Mouse (Mus musculus): ENCODE measurements around the gene Scarf1. TPM values are rescaled to one million over a fixed set of nuclear protein-coding genes. Genes with fewer than 3 reads are reported as not detected.
A peak's percentile ranks its signal among the peaks of the same experiment; 100 is the strongest.

Scarf1 gene
- total RNA-seq (2021) = 10 to 100 TPM in 1 of 2 experiments, 1 to 10 TPM in 1; 8.5 to 12.1 TPM

DNA sequence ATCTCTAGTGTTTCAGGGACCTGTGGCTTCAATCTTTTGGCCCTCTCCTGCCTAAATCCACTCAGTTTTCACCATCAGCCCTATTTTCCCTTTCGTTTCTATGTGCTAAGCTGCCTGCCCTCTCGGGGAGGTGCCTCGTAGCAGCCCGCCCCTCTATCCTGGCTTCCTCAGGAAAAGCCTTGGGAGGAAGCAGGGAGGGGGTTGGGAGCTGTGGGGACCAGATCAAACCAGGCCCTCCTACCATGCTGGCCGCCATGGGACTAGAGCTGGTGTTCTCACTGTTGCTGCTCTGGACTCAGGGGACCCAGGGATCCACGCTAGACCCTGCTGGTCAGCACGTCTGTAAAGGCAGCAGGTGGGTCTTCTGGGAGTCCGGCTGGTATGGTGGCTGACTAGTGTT is at the start of gene Scarf1:
Scarf1 (plus strand) TSS at position 205 of the 400 bp plus-strand sequence.
- DNase-seq (ENCODE audit: low spot score) = peak; percentile 74
- intact Hi-C loops (cut with DNase I) = loop anchor here (5.0 kb wide), 2 partner anchors 111 to 166 kb away; partner anchors contain the start of genes Rpa1 and Smyd4

GRCm38 (mm10) chr11:75463624-75464023 is 49.7 kb upstream of the Scarf1 start:
- intact Hi-C loops (cut with DNase I) = loop anchor here (5.0 kb wide), 1 partner anchor 116 kb away; the partner anchor contains the start of genes Rpa1 and Smyd4
- DNase-seq (ENCODE audit: low spot score) = no peak

- intact Hi-C loops (cut with DNase I) = loop anchor here (5.0 kb wide), 1 partner anchor 117 kb away; the partner anchor contains the start of genes Rpa1 and Smyd4
- DNase-seq (ENCODE audit: low spot score) = no peak
Measured at GRCm38 (mm10) chr11:75464417-75464816, 48.9 kb upstream of the Scarf1 start.

GRCm38 (mm10) chr11:75465051-75465450 is 48.3 kb upstream of the Scarf1 start:
- DNase-seq (ENCODE audit: low spot score) = no peak
- intact Hi-C loops (cut with DNase I) = no loop called here

DNA sequence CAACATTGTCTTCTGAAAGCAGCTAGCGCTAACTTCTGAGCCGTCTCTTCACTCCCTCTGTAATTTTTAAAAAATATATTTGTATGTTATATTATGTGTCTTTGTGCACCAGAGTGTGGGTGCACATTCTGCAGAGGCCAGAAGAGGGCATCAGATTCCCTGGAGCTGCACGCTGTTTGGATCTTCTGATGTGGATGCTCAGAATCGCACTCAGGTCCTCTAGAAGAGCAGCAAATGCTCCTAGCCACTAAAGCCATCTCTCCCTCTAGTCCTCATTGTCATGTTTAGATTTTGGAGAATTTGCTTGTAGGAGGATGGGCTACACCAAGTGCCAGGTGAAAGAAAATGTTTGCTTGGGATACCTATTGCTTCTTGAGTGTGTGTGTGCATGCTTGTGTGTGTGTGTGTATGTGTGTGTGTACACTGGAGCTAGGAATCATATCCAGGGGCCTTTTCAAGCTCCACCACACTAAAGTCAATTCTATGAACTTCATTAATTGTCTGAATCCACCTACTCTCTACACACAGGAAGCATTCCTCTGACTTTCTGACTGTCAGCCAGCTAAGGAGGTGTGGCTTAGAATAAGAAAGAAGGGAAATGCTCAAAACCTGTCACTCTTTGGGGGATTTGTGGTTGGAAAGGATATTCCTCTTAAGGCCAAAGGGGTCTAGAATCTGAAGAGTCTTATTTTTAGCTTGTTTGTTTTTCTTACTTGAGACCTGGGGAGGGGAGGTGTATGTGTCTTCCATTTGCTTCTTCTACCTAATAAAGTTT is 46.4 kb upstream of the Scarf1 start:
- no peak for DNase-seq (ENCODE audit: low spot score)

DNA sequence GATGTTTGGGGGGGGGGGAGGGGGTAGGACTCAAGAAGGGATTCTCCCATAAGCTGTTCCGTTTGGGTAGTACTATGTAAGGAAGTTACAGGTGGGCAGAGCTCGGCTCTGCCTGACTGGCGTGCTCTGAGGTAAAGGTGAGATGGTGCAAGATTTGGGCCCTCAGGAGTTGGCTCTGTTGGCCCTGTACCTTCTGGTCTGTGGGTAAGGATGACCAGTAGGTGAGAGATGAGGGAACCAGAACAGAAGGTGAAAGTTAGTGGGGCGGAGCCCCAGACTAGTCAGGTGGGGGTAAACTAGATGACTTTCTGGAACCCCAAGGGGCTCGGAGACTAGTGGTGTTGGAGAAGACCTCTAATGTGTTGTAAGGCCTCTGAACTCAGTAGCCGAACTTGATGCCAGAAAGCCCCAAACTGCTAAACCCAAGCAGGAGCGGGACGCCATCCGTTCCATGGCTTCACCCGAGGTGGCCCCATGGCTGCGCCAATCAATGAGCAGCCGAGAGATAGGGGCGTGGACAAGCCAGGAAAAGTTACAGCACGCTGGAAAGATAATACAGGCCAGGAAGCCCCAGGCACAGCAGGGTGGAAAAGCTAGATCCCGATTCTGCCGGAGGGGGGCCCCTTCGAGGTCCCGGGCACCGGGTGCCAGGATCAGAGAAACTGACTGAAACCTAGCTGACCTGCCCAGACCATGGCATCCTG is 45.7 kb upstream of the Scarf1 start:
- intact Hi-C loops (cut with DNase I) = no loop called here
- peak; percentile 73 for DNase-seq (ENCODE audit: low spot score)

More for the DNA sequence above, 46.4 kb upstream of the Scarf1 start:
- intact Hi-C loops (cut with DNase I) = no loop called here

GRCm38 (mm10) chr11:75468410-75468809 is 44.9 kb upstream of the Scarf1 start:
- intact Hi-C loops (cut with DNase I) = no loop called here
- DNase-seq (ENCODE audit: low spot score) = no peak

- intact Hi-C loops (cut with DNase I) = no loop called here
Measured at GRCm38 (mm10) chr11:75469261-75469660, 44.1 kb upstream of the Scarf1 start.

DNA sequence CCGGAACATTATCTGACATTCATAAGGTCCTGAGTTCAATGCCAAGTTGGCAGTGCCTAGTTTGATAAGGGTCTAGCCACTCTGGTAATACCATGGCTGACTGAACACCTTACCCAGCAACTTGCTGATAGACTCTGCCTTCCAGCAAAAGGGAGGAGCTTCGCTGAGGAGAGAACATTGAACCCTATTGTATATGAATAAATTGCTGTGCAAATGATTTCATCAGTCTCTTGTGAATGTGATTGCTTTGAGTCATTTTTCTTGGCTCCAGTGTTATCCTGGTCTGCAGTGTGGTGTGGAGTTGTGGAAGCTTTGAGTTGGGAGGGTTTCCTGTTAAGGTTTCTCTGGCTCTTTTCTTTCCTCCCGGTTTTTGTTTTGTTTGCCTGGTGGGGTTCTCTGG is 42.7 kb upstream of the Scarf1 start:
- DNase-seq (ENCODE audit: low spot score) = no peak
- intact Hi-C loops (cut with DNase I) = no loop called here

More at GRCm38 (mm10) chr11:75469261-75469660, 44.1 kb upstream of the Scarf1 start:
- DNase-seq (ENCODE audit: low spot score) = no peak

- intact Hi-C loops (cut with DNase I) = no loop called here
- DNase-seq (ENCODE audit: low spot score) = no peak
Measured at GRCm38 (mm10) chr11:75472469-75473081, 40.8 kb upstream of the Scarf1 start.

GRCm38 (mm10) chr11:75473376-75473775 is 40.0 kb upstream of the Scarf1 start:
- intact Hi-C loops (cut with DNase I) = no loop called here
- no peak for DNase-seq (ENCODE audit: low spot score)

DNA sequence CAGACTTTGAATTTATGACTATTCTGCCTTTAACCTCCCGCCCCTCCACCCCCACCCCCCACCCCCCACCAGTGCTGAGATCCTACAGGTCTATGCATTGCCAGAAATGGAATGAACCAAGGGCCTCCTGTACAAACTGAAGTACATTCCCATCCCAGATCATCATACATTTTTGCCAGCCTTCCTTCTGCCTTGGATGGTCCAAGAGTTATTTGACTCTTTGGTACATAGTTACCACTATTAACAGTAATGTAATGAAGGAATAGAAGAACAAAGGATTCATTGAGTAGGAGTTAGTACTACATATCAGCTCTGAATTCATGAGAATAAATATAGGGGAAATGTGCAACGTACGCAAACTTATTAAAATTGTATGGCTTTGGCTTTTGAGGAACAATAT is 27.1 kb upstream of the Scarf1 start:
- no peak for DNase-seq (ENCODE audit: low spot score)
- intact Hi-C loops (cut with DNase I) = loop anchor here (5.0 to 10.0 kb wide), 2 partner anchors 84 to 311 kb away; partner anchors contain the start of gene Ovca2

DNA sequence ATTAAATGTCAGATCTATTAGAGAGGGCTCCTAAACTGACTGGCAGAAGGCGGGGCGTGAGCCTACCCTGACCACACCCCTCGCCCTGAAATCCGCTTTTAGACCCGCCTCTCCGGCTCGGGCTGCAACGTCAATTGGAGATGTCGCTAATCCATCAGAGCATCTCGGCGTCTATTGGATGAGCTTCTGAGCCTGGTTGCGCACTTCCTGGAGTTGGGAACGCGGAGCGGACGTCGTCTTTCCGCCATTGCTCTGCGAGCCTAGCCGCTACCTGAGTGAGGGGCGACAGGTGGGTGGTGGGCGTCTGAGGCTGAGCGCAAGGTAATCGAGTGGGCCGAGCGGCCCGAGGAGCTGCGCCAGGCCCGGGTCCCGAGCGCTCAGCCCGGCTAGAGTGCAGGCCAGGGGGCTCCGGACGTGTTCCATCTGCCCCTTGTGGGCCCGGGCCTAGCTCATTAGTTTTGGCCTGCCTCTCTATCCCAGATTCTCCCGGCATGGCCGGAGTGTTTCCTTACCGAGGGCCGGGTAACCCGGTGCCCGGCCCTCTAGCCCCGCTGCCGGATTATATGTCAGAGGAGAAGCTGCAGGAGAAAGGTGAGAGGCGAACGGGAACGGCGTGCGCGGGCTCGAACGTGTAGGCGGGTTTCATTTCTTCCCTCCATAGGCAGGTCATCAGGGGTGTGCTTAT is 26.6 kb upstream of the Scarf1 start, which contains the start of gene Prpf8:
Prpf8 (plus strand) TSS at position 216 of the 685 bp plus-strand sequence.
- peak; percentile 97 for DNase-seq (ENCODE audit: low spot score)
- intact Hi-C loops (cut with DNase I) = loop anchor here (5.0 to 10.0 kb wide), 2 partner anchors 84 to 312 kb away; partner anchors contain the start of gene Ovca2

- DNase-seq (ENCODE audit: low spot score) = no peak
- intact Hi-C loops (cut with DNase I) = loop anchor here (5.0 to 10.0 kb wide), 2 partner anchors 85 to 313 kb away; partner anchors contain the start of gene Ovca2
Measured at GRCm38 (mm10) chr11:75487496-75487895, 25.8 kb upstream of the Scarf1 start.

DNA sequence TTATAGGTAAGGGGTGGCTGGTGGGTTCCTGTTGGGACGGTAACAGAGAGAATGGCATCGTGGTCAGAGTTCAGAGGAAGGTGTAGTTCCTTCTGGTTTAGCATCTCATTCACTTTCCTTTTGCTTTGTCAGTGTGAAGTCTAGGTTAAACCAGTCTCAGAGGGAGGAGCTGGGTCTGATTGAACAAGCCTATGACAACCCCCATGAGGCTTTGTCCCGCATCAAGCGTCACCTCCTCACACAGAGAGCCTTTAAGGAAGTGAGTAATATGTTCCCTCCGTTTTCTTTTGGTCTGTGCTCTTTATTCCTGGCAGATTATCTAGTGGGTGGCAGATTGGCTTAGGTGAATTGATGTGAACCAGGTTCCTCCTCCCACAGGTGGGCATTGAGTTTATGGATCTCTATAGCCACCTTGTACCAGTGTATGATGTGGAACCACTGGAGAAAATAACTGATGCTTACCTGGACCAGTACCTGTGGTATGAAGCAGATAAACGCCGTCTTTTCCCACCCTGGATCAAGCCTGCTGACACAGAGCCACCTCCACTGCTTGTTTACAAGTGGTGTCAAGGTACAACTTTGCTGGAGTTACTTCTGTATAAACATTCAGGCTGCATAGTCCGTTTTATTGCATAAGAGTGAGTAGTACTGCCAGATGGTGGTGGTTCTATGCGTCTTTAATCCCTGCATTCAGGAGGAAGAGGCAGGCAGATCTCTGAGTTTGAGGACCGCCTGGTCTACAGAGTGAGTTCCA is 18.9 kb upstream of the Scarf1 start:
- intact Hi-C loops (cut with DNase I) = no loop called here
- DNase-seq (ENCODE audit: low spot score) = no peak

DNA sequence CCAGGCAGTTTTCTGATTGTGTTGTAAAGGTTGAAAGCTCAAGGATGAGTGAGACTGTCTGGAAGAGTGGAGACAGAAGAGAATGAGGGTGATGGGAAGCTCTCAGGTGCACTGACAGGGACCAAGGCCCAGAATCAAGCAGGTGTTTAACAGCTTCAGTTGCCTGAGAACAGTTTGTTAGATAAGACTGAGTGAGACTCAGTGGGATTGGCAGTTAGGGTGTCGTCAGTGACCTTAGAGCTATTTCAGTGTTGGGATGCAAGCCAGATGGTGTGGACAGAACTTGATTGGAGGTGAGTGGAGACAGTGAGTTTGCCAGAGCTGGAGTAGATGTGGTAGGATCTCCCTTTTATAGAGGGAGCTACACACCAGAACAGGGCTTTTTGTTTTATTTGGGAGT is 15.2 kb upstream of the Scarf1 start:
- no peak for DNase-seq (ENCODE audit: low spot score)
- intact Hi-C loops (cut with DNase I) = no loop called here

GRCm38 (mm10) chr11:75508162-75508561 is 5.2 kb upstream of the Scarf1 start:
- no peak for DNase-seq (ENCODE audit: low spot score)
- intact Hi-C loops (cut with DNase I) = no loop called here

DNA sequence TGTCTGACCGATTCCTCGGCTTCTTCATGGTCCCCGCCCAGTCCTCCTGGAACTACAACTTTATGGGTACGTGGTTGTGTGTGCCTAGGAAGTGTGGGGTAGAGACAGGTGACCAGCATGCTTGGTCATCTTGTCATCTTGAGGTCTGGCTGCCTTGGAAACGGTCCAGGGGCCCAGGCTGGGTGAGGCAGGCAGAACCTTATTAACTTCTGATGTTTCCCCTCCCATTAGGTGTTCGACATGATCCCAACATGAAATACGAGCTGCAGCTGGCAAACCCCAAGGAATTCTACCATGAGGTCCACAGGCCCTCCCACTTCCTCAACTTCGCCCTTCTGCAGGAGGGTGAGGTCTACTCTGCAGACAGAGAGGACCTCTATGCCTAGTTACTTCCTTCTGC is 4.4 kb upstream of the Scarf1 start:
- intact Hi-C loops (cut with DNase I) = no loop called here
- no peak for DNase-seq (ENCODE audit: low spot score)
